Mouse (Mus musculus): ENCODE data around the gene Mlycd. TPM values are rescaled to one million over a fixed set of nuclear protein-coding genes. Genes with fewer than 3 reads are reported as not detected.

Mlycd gene
- polyA plus RNA-seq, 1 experiment from 2014 or later, result 16.1 TPM

DNA sequence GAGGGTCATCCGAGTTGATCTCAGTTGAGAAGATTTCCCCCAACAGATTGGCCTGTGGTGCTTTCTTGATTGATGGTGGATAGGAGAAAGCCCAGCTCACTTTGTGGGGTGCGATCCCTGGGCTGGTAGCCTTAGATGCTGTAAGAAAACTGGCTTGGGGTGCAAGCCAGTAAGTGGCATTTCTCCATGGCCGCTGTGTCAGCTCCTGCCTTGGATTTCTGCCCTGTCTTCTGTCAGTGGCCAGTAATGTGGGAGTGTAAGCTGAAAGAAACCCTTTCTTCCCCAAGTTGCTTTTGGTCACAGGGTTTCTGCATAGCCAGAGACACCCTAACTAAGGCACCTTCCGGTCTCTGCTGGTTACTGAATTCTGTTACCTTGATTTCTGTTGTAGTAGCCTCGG lies 61.4 kb downstream of the Mlycd start:
- no peak overlapping the region for H3K4me3 ChIP-seq (ENCODE audit: low read depth, low read length)
- H3K27me3 ChIP-seq (ENCODE audit: control insufficient read depth, insufficient read depth, low read length), result no peaks in the 10 kb centered on the region
- no peak overlapping the region for H3K4me2 ChIP-seq (ENCODE audit: low read depth, low read length)
- H3K9ac ChIP-seq (replicated peaks; ENCODE audit: low read depth, low read length), result no peak overlapping the region
- 87% methylated on average over 5 of the region's 5 CpGs for WGBS
- H3K9me3 ChIP-seq (ENCODE audit: control insufficient read depth, low read length), result no peaks in the 10 kb centered on the region
- no peaks in the 10 kb centered on the region for H3K36me3 ChIP-seq (ENCODE audit: control insufficient read depth, insufficient read depth, low read length)
- no peak overlapping the region for H3K27ac ChIP-seq (ENCODE audit: low read depth, low read length)
- no peak for ATAC-seq (ENCODE audit: low read depth)
- peaks cover 4% of the 10 kb centered on the region; the same call in 1 of the 2 replicates for H3K4me1 ChIP-seq (ENCODE audit: control insufficient read depth, insufficient read depth, low read length)

- peak; percentile 54; the same call in 1 of the 2 replicates for ATAC-seq (ENCODE audit: low read depth)
- Histone ChIP-seq H3K4me1 (ENCODE audit: control insufficient read depth, insufficient read depth, low read length) (peaks cover 7% of the 10 kb centered on the region; the same call in 1 of the 2 replicates), H3K27me3 (ENCODE audit: control insufficient read depth, insufficient read depth, low read length) (no peaks in the 10 kb centered on the region), H3K4me3 (ENCODE audit: low read depth, low read length) (no peak overlapping the region), H3K9me3 (ENCODE audit: control insufficient read depth, low read length) (no peaks in the 10 kb centered on the region), H3K36me3 (ENCODE audit: control insufficient read depth, insufficient read depth, low read length) (no peaks in the 10 kb centered on the region), H3K4me2 (ENCODE audit: low read depth, low read length) (peak overlapping the region; percentile 11; the same call in 1 of the 2 replicates), H3K9ac (replicated peaks; ENCODE audit: low read depth, low read length) (no peak overlapping the region), H3K27ac (ENCODE audit: low read depth, low read length) (peak overlapping the region; percentile 52)
- 22% methylated on average over 16 of the region's 16 CpGs for WGBS
Observed at GRCm38 (mm10) chr8:119459724-119460123, 65.0 kb downstream of the Mlycd start.

Other genes starting within 250 kb of the Mlycd start
- 704 and 825 TPM in 2 replicates for gene Hsbp1, start 50.4 kb upstream of the Mlycd start, polyA plus RNA-seq (2014; fragmentation: Nextera tagmentation; extraction: Ambion mirVana)
- 0.31 and 0.35 TPM in 2 replicates for gene Osgin1, start 39.2 kb downstream of the Mlycd start, polyA plus RNA-seq (2014; fragmentation: Nextera tagmentation; extraction: Ambion mirVana)
- 36.5 and 39.6 TPM in 2 replicates for gene Necab2, start 51.8 kb downstream of the Mlycd start, polyA plus RNA-seq (2014; fragmentation: Nextera tagmentation; extraction: Ambion mirVana)
- not detected in 2 replicates for gene Slc38a8, start 106.8 kb downstream of the Mlycd start, polyA plus RNA-seq (2014; fragmentation: Nextera tagmentation; extraction: Ambion mirVana)
- 42.5 and 64.8 TPM in 2 replicates for gene Mbtps1, start 163.9 kb downstream of the Mlycd start, polyA plus RNA-seq (2014; fragmentation: Nextera tagmentation; extraction: Ambion mirVana)
- 158 and 176 TPM in 2 replicates for gene Hsdl1, start 180.3 kb downstream of the Mlycd start, polyA plus RNA-seq (2014; fragmentation: Nextera tagmentation; extraction: Ambion mirVana)
- gene Dnaaf1, start 180.4 kb downstream of the Mlycd start, polyA plus RNA-seq (2014; fragmentation: Nextera tagmentation; extraction: Ambion mirVana), result 0.15 and 0.48 TPM in 2 replicates
- gene Taf1c, start 210.3 kb downstream of the Mlycd start, polyA plus RNA-seq (2014; fragmentation: Nextera tagmentation; extraction: Ambion mirVana), result 12.7 and 14.7 TPM in 2 replicates
- not detected in 2 replicates for gene Adad2, start 217.9 kb downstream of the Mlycd start, polyA plus RNA-seq (2014; fragmentation: Nextera tagmentation; extraction: Ambion mirVana)
- 0.06 and 0.08 TPM in 2 replicates for gene Kcng4, start 240.8 kb downstream of the Mlycd start, polyA plus RNA-seq (2014; fragmentation: Nextera tagmentation; extraction: Ambion mirVana)